Mouse (Mus musculus): ENCODE results near the gene Depdc1b.

Depdc1b gene

GRCm38 (mm10) chr13:108315702-108316486, at the start of gene Depdc1b:
Gene Depdc1b (plus strand): TSS chr13:108316332.
- DNase-seq (ENCODE audit: low spot score in 2 of 2): peak; percentile 87 to 93

GRCm38 (mm10) chr13:108267841-108268634, 48.1 kb upstream of the Depdc1b start:
- no peak for DNase-seq (ENCODE audit: low spot score in 2 of 2)

- DNase-seq (ENCODE audit: low spot score in 2 of 2): no peak
These were observed 44.5 kb upstream of the Depdc1b start for GRCm38 (mm10) chr13:108271458-108272148.

- no peak for DNase-seq (ENCODE audit: low spot score in 2 of 2)
These were observed 43.8 kb upstream of the Depdc1b start for GRCm38 (mm10) chr13:108272332-108272731.

GRCm38 (mm10) chr13:108273034-108273433, 43.1 kb upstream of the Depdc1b start:
- no peak for DNase-seq (ENCODE audit: low spot score in 2 of 2)

- no peak for DNase-seq (ENCODE audit: low spot score in 2 of 2)
These were observed 42.7 kb upstream of the Depdc1b start for GRCm38 (mm10) chr13:108273456-108273855.

GRCm38 (mm10) chr13:108276561-108276960, 39.6 kb upstream of the Depdc1b start:
- no peak for DNase-seq (ENCODE audit: low spot score in 2 of 2)

GRCm38 (mm10) chr13:108277320-108277719, 38.8 kb upstream of the Depdc1b start:
- DNase-seq (ENCODE audit: low spot score in 2 of 2): no peak

GRCm38 (mm10) chr13:108278592-108278991, 37.5 kb upstream of the Depdc1b start:
- DNase-seq (ENCODE audit: low spot score in 2 of 2): no peak

- DNase-seq (ENCODE audit: low spot score in 2 of 2): no peak
These were observed 31.8 kb upstream of the Depdc1b start for GRCm38 (mm10) chr13:108284312-108284711.

- DNase-seq (ENCODE audit: low spot score in 2 of 2): no peak
These were observed 28.2 kb upstream of the Depdc1b start for GRCm38 (mm10) chr13:108287953-108288352.

- no peak for DNase-seq (ENCODE audit: low spot score in 2 of 2)
These were observed 26.7 kb upstream of the Depdc1b start for GRCm38 (mm10) chr13:108289436-108289835.

GRCm38 (mm10) chr13:108290314-108290713, 25.8 kb upstream of the Depdc1b start:
- DNase-seq (ENCODE audit: low spot score in 2 of 2): no peak

- DNase-seq (ENCODE audit: low spot score in 2 of 2): peak in 1 of 2 experiments; percentile 10
These were observed 18.6 kb upstream of the Depdc1b start for GRCm38 (mm10) chr13:108297350-108298093.

GRCm38 (mm10) chr13:108298241-108298640, 17.9 kb upstream of the Depdc1b start:
- no peak for DNase-seq (ENCODE audit: low spot score in 2 of 2)

GRCm38 (mm10) chr13:108300346-108300950, 15.7 kb upstream of the Depdc1b start:
- DNase-seq (ENCODE audit: low spot score in 2 of 2): no peak

- DNase-seq (ENCODE audit: low spot score in 2 of 2): peak; percentile 11 to 16
These were observed 14.7 kb upstream of the Depdc1b start for GRCm38 (mm10) chr13:108301411-108301810.

GRCm38 (mm10) chr13:108302957-108303675, 13.0 kb upstream of the Depdc1b start:
- no peak for DNase-seq (ENCODE audit: low spot score in 2 of 2)

GRCm38 (mm10) chr13:108303841-108304240, 12.3 kb upstream of the Depdc1b start:
- DNase-seq (ENCODE audit: low spot score in 2 of 2): no peak

- no peak for DNase-seq (ENCODE audit: low spot score in 2 of 2)
These were observed 11.5 kb upstream of the Depdc1b start for GRCm38 (mm10) chr13:108304680-108305079.

All from frontal cortex, postnatal 10 days (tissue).